In the genomic region with DNA sequence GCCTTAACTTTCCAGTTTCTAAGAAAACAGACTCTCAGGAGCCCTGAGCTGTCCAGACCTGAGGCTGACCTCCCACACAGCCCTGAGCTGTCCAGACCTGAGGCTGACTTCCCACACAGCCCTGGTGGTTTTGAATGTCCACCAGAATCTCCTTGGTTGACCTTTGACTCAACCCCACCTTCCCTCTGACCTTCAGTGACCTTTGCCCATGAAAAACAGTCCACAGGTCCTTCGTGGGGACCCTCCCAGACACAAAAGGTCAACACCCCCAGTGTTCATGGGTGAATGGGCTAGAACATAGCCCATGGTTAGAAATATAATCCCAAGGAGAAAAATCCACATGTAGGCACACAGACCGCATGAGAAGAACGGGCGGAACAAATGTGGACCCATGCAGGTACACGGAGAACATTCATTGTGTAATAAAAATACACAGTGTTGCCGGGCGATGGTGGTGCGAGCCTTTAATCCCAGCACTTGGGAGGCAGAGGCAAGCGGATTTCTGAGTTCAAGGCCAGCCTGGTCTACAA, we compare ENCODE assay signal across 18 mouse cellular contexts. TPM values are rescaled to one million over a fixed set of nuclear protein-coding genes. Genes with fewer than 3 reads are reported as not detected.
"Had no signal": no experiment of that assay in that cellular context is flagged by ENCODE, and none has a peak within 500 bp of the region (broad histone marks: within the 10 kb centered on the region; RNA-seq: fewer than 3 reads in every experiment).

No protein-coding gene starts in this region.

- H3K9ac ChIP-seq: intestine, embryonic 15.5 days; limb, embryonic 12.5 days; liver, embryonic 13.5 days; liver, postnatal 0 days; lung, embryonic 15.5 days; midbrain, embryonic 15.5 days; neural tube, embryonic 12.5 days had no signal

- H3K27me3 ChIP-seq: intestine, embryonic 15.5 days; lung, embryonic 15.5 days; midbrain, embryonic 15.5 days; neural tube, embryonic 12.5 days had no signal

- H3K4me3 ChIP-seq: intestine, embryonic 15.5 days; left cerebral cortex, adult 2 months; limb, embryonic 12.5 days; liver, embryonic 13.5 days; lung, embryonic 15.5 days; megakaryocyte, embryonic 14.5 days; midbrain, embryonic 15.5 days; neural tube, embryonic 12.5 days had no signal

- DNase-seq: liver; liver, embryonic 13.5 days; liver, postnatal 0 days; lung, postnatal 14 days; thymus, adult 2 months; thymus, postnatal 25 days had no signal

- H3K9me3 ChIP-seq: intestine, embryonic 15.5 days; limb, embryonic 12.5 days; liver, embryonic 13.5 days; lung, embryonic 15.5 days; megakaryocyte, embryonic 14.5 days; midbrain, embryonic 15.5 days; neural tube, embryonic 12.5 days had no signal

- H3K36me3 ChIP-seq: intestine, embryonic 15.5 days; limb, embryonic 12.5 days; liver, embryonic 13.5 days; lung, embryonic 15.5 days; midbrain, embryonic 15.5 days; neural tube, embryonic 12.5 days had no signal

- H3K27ac ChIP-seq: intestine, embryonic 15.5 days; kidney, postnatal 0 days; left cerebral cortex, adult 2 months; limb, embryonic 12.5 days; liver, embryonic 13.5 days; lung, embryonic 15.5 days; macrophage; midbrain, embryonic 15.5 days; neural tube, embryonic 12.5 days; stomach, postnatal 0 days had no signal

- ATAC-seq: intestine, embryonic 15.5 days; liver, postnatal 0 days; midbrain, embryonic 15.5 days had no signal

- H3K4me2 ChIP-seq: intestine, embryonic 15.5 days; limb, embryonic 12.5 days; liver, embryonic 13.5 days; lung, embryonic 15.5 days; midbrain, embryonic 11.5 days; midbrain, embryonic 15.5 days; neural tube, embryonic 12.5 days had no signal

RNA-seq across cellular contexts. Expression of a gene that starts 38.9 kb away (rescaled TPM):
- total RNA-seq: monocyte, adult 5-6 weeks had no signal
- polyA plus RNA-seq: liver, embryonic 13.5 days; liver, postnatal 0 days had no signal
